Mouse (Mus musculus): ENCODE data around the gene St3gal6.

DNA sequence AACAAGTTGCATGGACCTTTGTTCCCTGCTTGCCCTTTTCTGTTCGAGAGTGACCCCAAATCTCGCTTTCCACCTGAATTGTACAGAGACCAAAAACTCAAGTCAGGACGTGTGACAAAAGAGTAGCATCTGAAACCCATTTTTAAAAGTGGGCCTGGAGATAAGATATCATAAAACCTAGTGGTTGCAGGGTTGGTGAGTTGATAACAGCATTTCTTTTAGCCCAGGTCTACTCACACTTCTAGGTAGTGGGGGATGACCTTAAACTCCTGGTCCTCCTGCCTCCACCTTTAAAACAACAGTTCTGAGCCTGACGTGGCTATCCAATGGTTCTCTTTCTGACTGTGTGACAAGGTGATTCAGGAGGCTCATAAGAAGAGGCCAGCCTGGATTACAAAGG is 53.2 kb downstream of the St3gal6 start:
- TF ChIP-seq CTCF (conservative IDR thresholded peaks at IDR 0.05 in 1 of 2, IDR thresholded peaks at IDR 0.05 in 1 of 2; ENCODE audit: low read depth in 2 of 2, low read length in 2 of 2) (no peak), HCFC1 (IDR thresholded peaks at IDR 0.05; ENCODE audit: low read depth, low read length) (no peak), ZMIZ1 (IDR thresholded peaks at IDR 0.05; ENCODE audit: low read depth, low read length) (no peak), MAFK (IDR thresholded peaks at IDR 0.05; ENCODE audit: insufficient replicate concordance, low read length) (no peak), USF2 (conservative IDR thresholded peaks at IDR 0.05; ENCODE audit: low read depth, low read length) (no peak), ZNF384 (IDR thresholded peaks at IDR 0.05; ENCODE audit: low read depth, low read length) (no peak), UBTF (IDR thresholded peaks at IDR 0.05; ENCODE audit: low read depth, low read length) (no peak), SMC3 (IDR thresholded peaks at IDR 0.05; ENCODE audit: low read depth, low read length) (no peak), USF1 (IDR thresholded peaks at IDR 0.05; ENCODE audit: low read depth, low read length) (no peak), POLR2A (IDR thresholded peaks at IDR 0.05; ENCODE audit: low read depth, low read length) (no peak), MAX (IDR thresholded peaks at IDR 0.05; ENCODE audit: low read length) (no peak), JUND (conservative IDR thresholded peaks at IDR 0.05; ENCODE audit: low read depth, low read length) (no peak)

Measured in CH12.LX (cell line).